Mouse (Mus musculus) hindbrain, embryonic 11.5 days (tissue): Measurements from ENCODE around the gene Igsf8. TPM values are rescaled to one million over a fixed set of nuclear protein-coding genes. Genes with fewer than 3 reads are reported as not detected.

Source experiments
- ATAC-seq: fragments of 200-750 bp; cut with Nextera tagmentation; 2 replicates; pipeline ENCODE4 v1.8.0; 2017; ENCODE audit warnings: mild to moderate bottlenecking, moderate TSS enrichment, moderate library complexity; ENCODE audit not compliant: low FRiP score
- DNase-seq: peaks from one replicate; pipeline ENCODE4 v3.0.0-alpha.2; 2015; ENCODE audit warnings: low spot score
- H3K27ac ChIP-seq: fragments of 300-500 bp; sonication (generic); 2 replicates; pipeline ENCODE4 v1.5.1; 2014; ENCODE audit warnings: mild to moderate bottlenecking, low read depth, low read length
- H3K27me3 ChIP-seq: fragments of 300-500 bp; sonication (generic); 2 replicates; pipeline ENCODE4 v1.6.1; 2014; ENCODE audit warnings: mild to moderate bottlenecking, low read length, moderate library complexity, mixed read lengths; ENCODE audit not compliant: control insufficient read depth, insufficient read depth
- H3K36me3 ChIP-seq: fragments of 300-500 bp; sonication (generic); 2 replicates; pipeline ENCODE4 v1.6.1; 2014; ENCODE audit warnings: mild to moderate bottlenecking, low read length, moderate library complexity, mixed read lengths; ENCODE audit not compliant: control insufficient read depth, insufficient read depth
- H3K4me1 ChIP-seq: fragments of 300-500 bp; sonication (generic); replicated peaks from 2 replicates; pipeline ENCODE4 v1.6.1; 2014; ENCODE audit warnings: low read length, mixed read lengths; ENCODE audit not compliant: control insufficient read depth, insufficient read depth
- H3K4me2 ChIP-seq: fragments of 300-500 bp; sonication (generic); replicated peaks from 2 replicates; pipeline ENCODE4 v1.6.1; 2014; ENCODE audit warnings: mild to moderate bottlenecking, low read depth, low read length
- H3K4me3 ChIP-seq: fragments of 300-500 bp; sonication (generic); 2 replicates; pipeline ENCODE4 v1.5.1; 2014; ENCODE audit warnings: low read depth, low read length
- H3K9ac ChIP-seq: fragments of 300-500 bp; sonication (generic); 2 replicates; pipeline ENCODE4 v1.6.1; 2014; ENCODE audit warnings: low read depth, low read length
- H3K9me3 ChIP-seq: fragments of 300-500 bp; sonication (generic); 2 replicates; pipeline ENCODE4 v1.6.1; 2016; ENCODE audit warnings: low read length; ENCODE audit not compliant: control insufficient read depth
- WGBS: fragments of 180-500 bp; shearing (Covaris S2); extraction: QIAGEN DNeasy Blood & Tissue Kit; methylation state at CpG from one replicate; pipeline ENCODE4 v1.1.7; 2014; 5-methylcytosine and 5-hydroxymethylcytosine counted together
- polyA plus RNA-seq: library from polyadenylated mRNA; unstranded; fragments of >200 nt; fragmentation: Nextera tagmentation; extraction: Ambion mirVana; gene quantifications from 2 replicates; pipeline ENCODE4 v1.2.1, GENCODE M21; 2014

Gene Igsf8
- polyA plus RNA-seq, 1 experiment from 2014 or later = 123 TPM

DNA sequence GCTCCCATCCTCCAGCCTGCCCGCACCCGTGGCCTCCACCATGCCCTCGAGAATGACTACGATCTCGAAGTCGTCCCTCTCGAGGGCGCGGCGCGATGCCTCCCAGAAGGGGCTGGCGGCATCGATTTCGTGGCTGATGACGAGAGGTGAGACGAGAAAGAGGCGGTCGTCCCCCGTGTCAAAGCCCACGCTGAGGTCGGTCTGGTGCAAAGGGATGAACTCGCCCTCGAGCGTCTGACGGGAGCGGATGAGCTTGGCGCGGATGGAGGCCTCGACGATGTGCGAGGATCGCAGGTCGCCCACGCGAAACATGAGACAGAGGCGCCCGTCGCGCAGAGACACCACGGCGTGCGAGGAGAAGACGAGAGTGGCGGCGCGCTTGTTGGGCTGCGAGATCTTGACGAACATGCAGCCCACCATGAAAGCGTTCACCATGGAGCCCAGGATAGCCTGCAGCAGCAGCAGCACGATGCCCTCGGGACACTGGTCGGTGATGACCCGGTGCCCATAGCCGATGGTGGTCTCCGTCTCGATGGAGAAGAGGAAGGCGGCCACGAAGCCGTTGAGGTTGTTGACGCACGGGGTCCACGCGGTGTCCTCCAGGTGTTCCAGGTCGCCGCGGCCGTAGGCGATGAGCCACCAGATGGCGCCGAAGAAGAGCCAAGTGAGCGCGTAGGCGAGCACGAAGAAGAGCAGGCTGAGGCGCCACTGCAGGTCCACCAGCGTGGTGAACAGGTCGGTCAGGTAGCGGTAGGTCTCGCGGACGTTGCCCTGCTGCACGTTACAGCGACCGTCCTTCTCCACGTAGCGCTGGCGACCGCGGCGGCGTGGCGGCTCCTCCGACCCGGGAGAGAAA, 64.5 kb downstream of the Igsf8 start:
- WGBS = 22% methylated on average over 94 of the region's 94 CpGs
- peaks cover 9% of the 10 kb centered on the region for H3K4me1 ChIP-seq
- peaks cover 32% of the 10 kb centered on the region for H3K27me3 ChIP-seq
- H3K9ac ChIP-seq = peak overlapping the region; percentile 24; the same call in 1 of the 2 replicates
- H3K9me3 ChIP-seq = no peaks in the 10 kb centered on the region
- H3K27ac ChIP-seq = no peak overlapping the region
- DNase-seq (peak; percentile 78), ATAC-seq (peak; percentile 62)
- H3K36me3 ChIP-seq = no peaks in the 10 kb centered on the region
- H3K4me2 ChIP-seq = peak overlapping the region; percentile 69
- H3K4me3 ChIP-seq = peak overlapping the region; percentile 32

- no peaks in the 10 kb centered on the region for H3K9me3 ChIP-seq
Measured at GRCm38 (mm10) chr1:172326684-172327083, 65.2 kb downstream of the Igsf8 start.

DNA sequence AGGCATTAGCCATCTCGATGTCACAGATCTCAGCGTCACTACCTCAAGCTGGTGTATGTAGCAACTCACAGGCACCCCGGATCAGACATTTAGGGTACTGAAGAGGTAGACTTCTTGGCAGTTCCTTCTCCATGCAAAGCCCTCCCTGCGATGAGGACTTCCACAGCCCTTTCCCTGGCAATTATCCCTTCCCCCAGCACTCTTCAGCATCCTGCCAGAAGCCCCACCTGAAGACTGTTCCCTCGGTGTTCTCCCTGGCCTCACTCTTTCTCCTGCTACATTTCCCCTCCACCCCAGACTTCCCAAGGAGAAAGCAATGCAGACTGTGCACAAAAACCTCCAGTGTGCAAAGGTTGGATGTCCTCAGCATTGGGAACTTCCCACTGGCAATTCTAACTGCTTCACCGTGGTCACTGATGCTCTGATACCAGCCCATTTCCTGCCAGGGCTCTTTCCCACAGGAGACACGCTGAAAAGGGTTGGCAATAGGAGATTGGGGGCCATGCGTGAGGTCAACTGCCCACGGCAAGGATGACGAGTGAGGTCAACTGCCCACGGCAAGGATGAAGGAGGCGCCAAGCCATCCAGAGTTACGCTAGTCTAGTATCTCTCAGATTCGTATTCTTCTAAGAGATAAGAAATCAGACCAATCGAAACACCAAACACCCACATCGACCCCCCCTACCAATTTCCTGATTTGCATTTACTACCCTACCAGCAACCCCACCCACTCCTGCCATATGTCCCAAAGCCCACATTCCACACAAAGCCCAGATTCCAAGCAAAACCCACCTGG, 66.0 kb downstream of the Igsf8 start:
- H3K4me1 ChIP-seq = peaks cover 9% of the 10 kb centered on the region
- H3K27me3 ChIP-seq = peaks cover 32% of the 10 kb centered on the region

More at GRCm38 (mm10) chr1:172326684-172327083, 65.2 kb downstream of the Igsf8 start:
- Histone ChIP-seq H3K36me3 (no peaks in the 10 kb centered on the region), H3K4me3 (peak overlapping the region; percentile 32; the same call in 1 of the 2 replicates), H3K9ac (peak overlapping the region; percentile 24; the same call in 1 of the 2 replicates), H3K27ac (no peak overlapping the region), H3K27me3 (peaks cover 32% of the 10 kb centered on the region), H3K4me2 (peak overlapping the region; percentile 69), H3K4me1 (peaks cover 9% of the 10 kb centered on the region)
- 53% methylated on average over 11 of the region's 11 CpGs for WGBS
- DNase-seq (no peak), ATAC-seq (no peak)

GRCm38 (mm10) chr1:172328041-172328440, 66.6 kb downstream of the Igsf8 start:
- Histone ChIP-seq H3K4me3 (no peak overlapping the region), H3K27ac (no peak overlapping the region), H3K4me1 (peaks cover 9% of the 10 kb centered on the region), H3K9me3 (no peaks in the 10 kb centered on the region), H3K4me2 (no peak overlapping the region), H3K36me3 (no peaks in the 10 kb centered on the region), H3K9ac (no peak overlapping the region), H3K27me3 (peaks cover 32% of the 10 kb centered on the region)
- DNase-seq = no peak
- WGBS = 85% methylated on average over 3 of the region's 3 CpGs
- ATAC-seq = no peak

More for the DNA sequence above, 66.0 kb downstream of the Igsf8 start:
- no peak for ATAC-seq
- no peaks in the 10 kb centered on the region for H3K36me3 ChIP-seq
- DNase-seq = no peak
- H3K4me3 ChIP-seq = no peak overlapping the region
- H3K4me2 ChIP-seq = no peak overlapping the region
- H3K27ac ChIP-seq = no peak overlapping the region
- no peaks in the 10 kb centered on the region for H3K9me3 ChIP-seq
- no peak overlapping the region for H3K9ac ChIP-seq
- WGBS = 88% methylated on average over 16 of the region's 16 CpGs

DNA sequence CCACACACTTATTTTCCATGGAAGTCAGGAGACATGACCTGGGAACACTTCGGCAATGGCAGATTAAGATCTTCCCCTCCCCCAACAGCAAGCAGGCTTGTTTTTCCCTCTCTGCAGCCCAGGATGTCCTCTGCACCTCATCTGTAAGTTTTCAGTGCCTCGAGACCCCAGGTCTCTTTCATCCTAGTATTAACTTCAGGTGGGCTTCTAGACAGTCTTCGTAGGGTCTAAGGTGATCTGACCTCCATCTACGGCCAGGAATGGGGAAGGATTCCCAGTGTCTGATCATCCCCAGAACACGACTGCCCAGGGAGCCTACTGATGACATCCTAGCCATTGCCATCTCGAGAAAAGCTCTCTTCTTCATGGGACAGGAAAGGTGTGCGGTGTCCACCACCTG, 67.0 kb downstream of the Igsf8 start:
- H3K27ac ChIP-seq = no peak overlapping the region
- H3K4me1 ChIP-seq = peaks cover 7% of the 10 kb centered on the region
- peaks cover 32% of the 10 kb centered on the region for H3K27me3 ChIP-seq
- no peak overlapping the region for H3K4me2 ChIP-seq
- no peak overlapping the region for H3K4me3 ChIP-seq
- no peak overlapping the region for H3K9ac ChIP-seq
- H3K9me3 ChIP-seq = no peaks in the 10 kb centered on the region
- H3K36me3 ChIP-seq = no peaks in the 10 kb centered on the region
- WGBS = 85% methylated on average over 7 of the region's 7 CpGs
- DNase-seq (no peak), ATAC-seq (no peak)

- H3K4me2 ChIP-seq = no peak within 1 kb of the TSS; the same call in 1 of the 2 replicates
- peaks cover 32% of the 10 kb centered on the region for H3K27me3 ChIP-seq
- ATAC-seq (peak; percentile 67), DNase-seq (peak; percentile 61)
- H3K4me1 ChIP-seq = peaks cover 6% of the 10 kb centered on the region
- no peak within 1 kb of the TSS for H3K27ac ChIP-seq
- H3K36me3 ChIP-seq = no peaks in the 10 kb centered on the region
- peak within 1 kb of the TSS; percentile 12; the same call in 1 of the 2 replicates for H3K9ac ChIP-seq
- no peak within 1 kb of the TSS; the same call in 1 of the 2 replicates for H3K4me3 ChIP-seq
- H3K9me3 ChIP-seq = no peaks in the 10 kb centered on the region
- 22% methylated on average over 9 of the region's 9 CpGs for WGBS
Measured at GRCm38 (mm10) chr1:172329131-172329530, 67.7 kb downstream of the Igsf8 start, which contains the start of gene Kcnj9. Gene Kcnj9 (minus strand): TSS chr1:172329318.

GRCm38 (mm10) chr1:172329616-172330015, 68.2 kb downstream of the Igsf8 start:
- no peaks in the 10 kb centered on the region for H3K9me3 ChIP-seq
- 0 out of 2 replicates have a peak, but pooled peaks have one; percentile 1 for ATAC-seq
- no peaks in the 10 kb centered on the region for H3K36me3 ChIP-seq
- peaks cover 32% of the 10 kb centered on the region for H3K27me3 ChIP-seq
- 0 out of 2 replicates have a peak overlapping the region, but pooled peaks have one; percentile 12 for H3K9ac ChIP-seq
- peaks cover 6% of the 10 kb centered on the region for H3K4me1 ChIP-seq
- H3K4me2 ChIP-seq = no peak overlapping the region
- no peak overlapping the region for H3K27ac ChIP-seq
- no peak for DNase-seq
- WGBS = 61% methylated on average over 6 of the region's 6 CpGs
- no peak overlapping the region for H3K4me3 ChIP-seq

GRCm38 (mm10) chr1:172331422-172331947, 70.0 kb downstream of the Igsf8 start:
- Histone ChIP-seq H3K27ac (no peak overlapping the region), H3K27me3 (peaks cover 16% of the 10 kb centered on the region), H3K4me1 (peaks cover 6% of the 10 kb centered on the region; the same call in 1 of the 2 replicates), H3K4me2 (no peak overlapping the region), H3K9me3 (no peaks in the 10 kb centered on the region), H3K9ac (no peak overlapping the region), H3K36me3 (no peaks in the 10 kb centered on the region), H3K4me3 (no peak overlapping the region)
- DNase-seq (no peak), ATAC-seq (no peak)
- 73% methylated on average over 8 of the region's 8 CpGs for whole genome bisulfite sequencing
